Mouse (Mus musculus) liver, embryonic 14 days (tissue): Measurements from ENCODE around the gene Sowahc. TPM values are rescaled to one million over a fixed set of nuclear protein-coding genes. Genes with fewer than 3 reads are reported as not detected.

Source experiments
- polyA plus RNA-seq: library from polyadenylated mRNA; depleted of rRNA; stranded (reverse); fragments of >200 nt; gene quantifications from 2 replicates; pipeline ENCODE4 v1.2.3, GENCODE M21; 2012; rRNA removed

Sowahc gene
- 0.93 and 1.0 TPM in 2 replicates for polyA plus RNA-seq

GRCm38 (mm10) chr10:59221473-59222270, at the start of gene Sowahc, which contains the start of gene Sept10:
Gene Sowahc (plus strand): TSS chr10:59221953.
Gene Sept10 (minus strand): TSS chr10:59221847.

Other genes starting within 250 kb of the Sowahc start
- 8.5 and 9.0 TPM in 2 replicates for gene Sept10, start 106 bp upstream of the Sowahc start, polyA plus RNA-seq
- gene P4ha1, start 101.3 kb downstream of the Sowahc start, polyA plus RNA-seq = 5.9 and 6.0 TPM in 2 replicates
- 4.8 and 6.7 TPM in 2 replicates for gene Gm10273, start 173.7 kb downstream of the Sowahc start, polyA plus RNA-seq
- 20.6 and 24.6 TPM in 2 replicates for gene Pla2g12b, start 181.7 kb downstream of the Sowahc start, polyA plus RNA-seq
- 14.3 and 16.2 TPM in 2 replicates for gene Oit3, start 219.8 kb downstream of the Sowahc start, polyA plus RNA-seq